Mouse (Mus musculus) myocyte (in vitro differentiated cells): ENCODE results near the gene Mbd6. TPM values are rescaled to one million over a fixed set of nuclear protein-coding genes. Genes with fewer than 3 reads are reported as not detected.

Experiments used
- H3K27me3 ChIP-seq: one replicate; pipeline ENCODE4 v1.6.1; 2011; ENCODE audit not compliant: control insufficient read depth, insufficient read depth, insufficient read length
- H3K36me3 ChIP-seq: one replicate; pipeline ENCODE4 v1.6.1; 2011; ENCODE audit not compliant: control insufficient read depth, insufficient read depth
- H3K4me2 ChIP-seq: one replicate; pipeline ENCODE4 v1.6.1; 2011; ENCODE audit warnings: low read depth, control low read depth
- H3K4me3 ChIP-seq: one replicate; pipeline ENCODE4 v1.5.1; 2011; ENCODE audit warnings: mild to moderate bottlenecking, control low read depth, moderate library complexity
- H3K79me2 ChIP-seq: one replicate; pipeline ENCODE4 v1.6.1; 2011; ENCODE audit not compliant: control insufficient read depth, insufficient read depth
- H3ac ChIP-seq: one replicate; pipeline ENCODE4 v1.6.1; 2011; ENCODE audit not compliant: control insufficient read depth, insufficient read length
- CEBPB ChIP-seq: IDR thresholded peaks from 2 replicates; pipeline ENCODE4 v1.6.1; 2011; ENCODE audit warnings: mild to moderate bottlenecking, moderate library complexity; ENCODE audit not compliant: poor library complexity, insufficient read depth, severe bottlenecking
- E2F4 ChIP-seq: IDR thresholded peaks from one replicate; pipeline ENCODE4 v1.6.1; 2011; ENCODE audit warnings: mild to moderate bottlenecking, control low read depth, moderate library complexity; ENCODE audit not compliant: insufficient read depth
- MAX ChIP-seq: IDR thresholded peaks from one replicate; pipeline ENCODE4 v1.6.1; 2011; ENCODE audit warnings: low read depth, mild to moderate bottlenecking, control low read depth
- MYOD1 ChIP-seq, 3 experiments: IDR thresholded peaks; one replicate each; pipeline ENCODE4 v1.6.1; 2011; ENCODE audit warnings: control low read depth in 2 of 3, low read depth in 2 of 3, mild to moderate bottlenecking in 2 of 3, moderate library complexity in 1 of 3; ENCODE audit not compliant: insufficient read length in 2 of 3, control insufficient read depth in 1 of 3
- MYOG ChIP-seq, 3 experiments: IDR thresholded peaks; one replicate each; pipeline ENCODE4 v1.6.1; 2011; ENCODE audit warnings: control low read depth in 2 of 3, low read depth in 2 of 3, mild to moderate bottlenecking in 2 of 3; ENCODE audit not compliant: insufficient read length in 2 of 3, control insufficient read depth in 1 of 3, insufficient read depth in 1 of 3
- POLR2A ChIP-seq: IDR thresholded peaks from one replicate; pipeline ENCODE4 v1.6.1; 2011; ENCODE audit warnings: low read depth, mild to moderate bottlenecking, control low read depth, moderate library complexity; ENCODE audit not compliant: insufficient read length
- POLR2AphosphoS2 ChIP-seq: IDR thresholded peaks from one replicate; pipeline ENCODE4 v1.6.1; 2011; ENCODE audit warnings: low read depth, control low read depth; ENCODE audit not compliant: insufficient read length
- REST ChIP-seq: IDR thresholded peaks from one replicate; pipeline ENCODE4 v1.6.1; 2011; ENCODE audit warnings: mild to moderate bottlenecking, control low read depth, moderate library complexity; ENCODE audit not compliant: insufficient read depth, insufficient read length
- SRF ChIP-seq: IDR thresholded peaks from one replicate; pipeline ENCODE4 v1.6.1; 2011; ENCODE audit warnings: low read depth; ENCODE audit not compliant: control insufficient read depth, insufficient read length
- TCF12 ChIP-seq: IDR thresholded peaks from one replicate; pipeline ENCODE4 v1.6.1; 2011; ENCODE audit warnings: mild to moderate bottlenecking, control low read depth; ENCODE audit not compliant: poor library complexity, insufficient read depth, severe bottlenecking
- TCF3 ChIP-seq: IDR thresholded peaks from one replicate; pipeline ENCODE4 v1.6.1; 2011; ENCODE audit warnings: low read depth, control low read depth; ENCODE audit not compliant: insufficient read length
- USF1 ChIP-seq: IDR thresholded peaks from one replicate; pipeline ENCODE4 v1.6.1; 2011; ENCODE audit warnings: low read depth, mild to moderate bottlenecking, control low read depth, moderate library complexity
- polyA plus RNA-seq: library from polyadenylated mRNA; unstranded; fragments of >200 nt; fragmentation: generic; extraction: Trizol; gene quantifications from one replicate; pipeline ENCODE4 v1.2.1, GENCODE M21; 2012; ENCODE audit warnings: missing spikeins

Gene Mbd6
- polyA plus RNA-seq, 1 experiment, result 24.7 TPM

GRCm38 (mm10) chr10:127291881-127292638, 3.2 kb upstream of the Mbd6 start:
- no peak for TF ChIP-seq E2F4
- no peak for TF ChIP-seq MYOD1 (IDR thresholded peaks at IDR 0.05; ENCODE audit: control insufficient read depth in 1 of 3, insufficient read length in 2 of 3, low read depth in 2 of 3)
- TF ChIP-seq MYOG (IDR thresholded peaks at IDR 0.05; ENCODE audit: control insufficient read depth in 1 of 3, insufficient read depth in 1 of 3, insufficient read length in 2 of 3, low read depth in 2 of 3), result no peak
- no peak for TF ChIP-seq TCF3
- TF ChIP-seq POLR2A, result no peak
- TF ChIP-seq MAX, result no peak
- no peak for TF ChIP-seq SRF
- no peak for TF ChIP-seq REST
- no peak for TF ChIP-seq CEBPB
- TF ChIP-seq TCF12, result no peak
- no peak for TF ChIP-seq USF1
- no peak for TF ChIP-seq POLR2AphosphoS2
- Histone ChIP-seq H3K4me2 (peak overlapping the region; percentile 94), H3K4me3 (peak overlapping the region; percentile 100), H3K79me2 (peaks cover 57% of the 10 kb centered on the region), H3K27me3 (no peaks in the 10 kb centered on the region), H3K36me3 (peaks cover 55% of the 10 kb centered on the region), H3ac (peak overlapping the region; percentile 33)

GRCm38 (mm10) chr10:127290930-127291880, 2.4 kb upstream of the Mbd6 start:
- H3K4me3 ChIP-seq, result peak overlapping the region; percentile 100
- TF ChIP-seq POLR2A (peak; percentile 4), E2F4 (no peak)
- no peaks in the 10 kb centered on the region for H3K27me3 ChIP-seq
- H3K36me3 ChIP-seq, result peaks cover 49% of the 10 kb centered on the region
- peak overlapping the region; percentile 94 for H3K4me2 ChIP-seq
- peaks cover 65% of the 10 kb centered on the region for H3K79me2 ChIP-seq
- peak overlapping the region; percentile 33 for H3ac ChIP-seq

GRCm38 (mm10) chr10:127290307-127290929, 1.6 kb upstream of the Mbd6 start:
- peaks cover 41% of the 10 kb centered on the region for H3K36me3 ChIP-seq

DNA sequence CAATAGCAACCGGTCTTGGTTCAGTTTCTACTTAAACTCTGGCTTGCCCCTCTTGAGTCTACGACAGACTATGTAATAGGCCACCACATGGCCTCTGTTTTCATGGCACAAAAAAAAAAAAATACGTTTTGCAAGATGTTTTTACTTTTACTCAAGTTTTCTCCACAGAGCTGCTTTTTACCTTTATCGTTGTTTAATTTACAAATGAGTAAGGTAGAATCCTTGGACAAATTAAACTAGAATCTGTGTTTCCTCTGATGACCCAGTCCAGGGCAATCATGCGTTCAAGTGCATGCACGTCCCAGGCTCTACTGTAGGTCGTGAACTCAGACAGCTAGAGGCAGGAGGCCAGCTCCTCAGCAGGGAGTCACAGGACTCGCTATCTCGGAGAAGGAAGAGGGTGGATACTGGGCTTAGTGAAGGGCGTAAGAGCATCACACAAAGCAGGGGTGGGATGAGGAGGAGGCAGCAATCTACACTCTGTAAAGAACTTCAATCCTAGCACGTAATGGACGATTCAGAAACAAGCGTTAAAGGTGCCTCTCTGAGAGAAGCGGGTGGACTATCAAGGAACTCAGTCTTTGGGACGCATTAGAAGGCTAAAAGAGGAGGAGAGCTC, 864 bp upstream of the Mbd6 start:
- Histone ChIP-seq H3K4me3 (peak overlapping the region; percentile 100), H3K4me2 (peak overlapping the region; percentile 88), H3K27me3 (no peaks in the 10 kb centered on the region), H3ac (peak overlapping the region; percentile 82), H3K79me2 (peaks cover 67% of the 10 kb centered on the region), H3K36me3 (peaks cover 34% of the 10 kb centered on the region)
- TF ChIP-seq REST (no peak), USF1 (peak; percentile 0), POLR2A (peak; percentile 67), MAX (no peak), POLR2AphosphoS2 (peak; percentile 59), MYOD1 (IDR thresholded peaks at IDR 0.05; ENCODE audit: control insufficient read depth in 1 of 3, insufficient read length in 2 of 3, low read depth in 2 of 3) (no peak), TCF12 (no peak)

More at GRCm38 (mm10) chr10:127290307-127290929, 1.6 kb upstream of the Mbd6 start:
- Histone ChIP-seq H3K79me2 (peaks cover 72% of the 10 kb centered on the region), H3ac (peak overlapping the region; percentile 33), H3K4me3 (peak overlapping the region; percentile 100), H3K27me3 (no peaks in the 10 kb centered on the region), H3K4me2 (peak overlapping the region; percentile 94)
- TF ChIP-seq POLR2AphosphoS2 (peak; percentile 94), E2F4 (peak; percentile 27), REST (peak; percentile 2), CEBPB (peak; percentile 99), USF1 (peak; percentile 88), POLR2A (peak; percentile 97), MYOG (IDR thresholded peaks at IDR 0.05; ENCODE audit: control insufficient read depth in 1 of 3, insufficient read depth in 1 of 3, insufficient read length in 2 of 3, low read depth in 2 of 3) (peak in 1 of 3 experiments; percentile 50), MAX (no peak), SRF (no peak), MYOD1 (IDR thresholded peaks at IDR 0.05; ENCODE audit: control insufficient read depth in 1 of 3, insufficient read length in 2 of 3, low read depth in 2 of 3) (no peak)
